Mouse (Mus musculus) liver, postnatal 0 days (tissue): ENCODE results near the gene Timm44. TPM values are rescaled to one million over a fixed set of nuclear protein-coding genes. Genes with fewer than 3 reads are reported as not detected.
"Not testable (repeated sequence)": the region's sequence is repeated elsewhere in the genome, so short reads cannot be mapped to it uniquely, and the experiment has no call there.

Experiments
- ATAC-seq: fragments of 200-750 bp; cut with Nextera tagmentation; 2 replicates; pipeline ENCODE4 v1.8.0; 2017; ENCODE audit warnings: mild to moderate bottlenecking, moderate library complexity
- DNase-seq: peaks from one replicate; pipeline ENCODE4 v3.0.0-alpha.2; 2016
- H3K27ac ChIP-seq: fragments of 300-500 bp; sonication (generic); 2 replicates; pipeline ENCODE4 v1.5.1; 2014; ENCODE audit warnings: antibody characterized with exemption, moderate library complexity, mild to moderate bottlenecking, low read depth
- H3K27me3 ChIP-seq: fragments of 300-500 bp; sonication (generic); 2 replicates; pipeline ENCODE4 v1.6.1; 2014; ENCODE audit warnings: low read length, control low read depth, mixed read lengths; ENCODE audit not compliant: insufficient read depth
- H3K36me3 ChIP-seq: fragments of 300-500 bp; sonication (generic); replicated peaks from 2 replicates; pipeline ENCODE4 v1.6.1; 2014; ENCODE audit warnings: mild to moderate bottlenecking, control low read depth, low read length, moderate library complexity, mixed read lengths; ENCODE audit not compliant: insufficient read depth
- H3K4me1 ChIP-seq: fragments of 300-500 bp; sonication (generic); 2 replicates; pipeline ENCODE4 v1.6.1; 2014; ENCODE audit warnings: antibody characterized with exemption, mild to moderate bottlenecking, control low read depth; ENCODE audit not compliant: insufficient read depth
- H3K4me2 ChIP-seq: fragments of 300-500 bp; sonication (generic); 2 replicates; pipeline ENCODE4 v1.6.1; 2014; ENCODE audit warnings: low read depth, mild to moderate bottlenecking, low read length, moderate library complexity, mixed read lengths
- H3K4me3 ChIP-seq: fragments of 300-500 bp; sonication (generic); 2 replicates; pipeline ENCODE4 v1.5.1; 2014; ENCODE audit warnings: low read depth, low read length
- H3K9ac ChIP-seq: fragments of 300-500 bp; sonication (generic); replicated peaks from 2 replicates; pipeline ENCODE4 v1.6.1; 2014; ENCODE audit warnings: mild to moderate bottlenecking, moderate library complexity
- H3K9me3 ChIP-seq: fragments of 300-500 bp; sonication (generic); 2 replicates; pipeline ENCODE4 v1.6.1; 2016; ENCODE audit warnings: mild to moderate bottlenecking, control low read depth, low read length, mixed read lengths
- CTCF ChIP-seq: sonication (generic); IDR thresholded peaks from 2 replicates; pipeline ENCODE4 v1.5.1; 2016; ENCODE audit warnings: antibody characterized with exemption, low read depth
- EP300 ChIP-seq: IDR thresholded peaks from 2 replicates; pipeline ENCODE4 v1.6.1; 2016; ENCODE audit warnings: antibody characterized with exemption, low read depth, mild to moderate bottlenecking
- WGBS: fragments of 180-500 bp; shearing (Covaris S2); extraction: QIAGEN DNeasy Blood & Tissue Kit; methylation state at CpG from one replicate; pipeline ENCODE4 v1.1.7; 2014; ENCODE audit not compliant: insufficient replicate concordance; 5-methylcytosine and 5-hydroxymethylcytosine counted together
- polyA plus RNA-seq: library from polyadenylated mRNA; unstranded; fragments of >200 nt; fragmentation: Nextera tagmentation; extraction: Ambion mirVana; gene quantifications from 2 replicates; pipeline ENCODE4 v1.2.1, GENCODE M21; 2015

Gene Timm44
- polyA plus RNA-seq, 1 experiment from 2014 or later, result 28.1 TPM

GRCm38 (mm10) chr8:4258233-4258632 lies 17.5 kb downstream of the Timm44 start:
- WGBS, result 7% methylated on average over 34 of the region's 35 CpGs
- peak overlapping the region; percentile 61 for H3K4me3 ChIP-seq
- TF ChIP-seq CTCF (peak; percentile 94), EP300 (no peak)
- H3K4me2 ChIP-seq, result peak overlapping the region; percentile 100
- no peaks in the 10 kb centered on the region for H3K9me3 ChIP-seq
- peak; percentile 85 for DNase-seq
- peaks cover 33% of the 10 kb centered on the region for H3K36me3 ChIP-seq
- H3K4me1 ChIP-seq, result peaks cover 23% of the 10 kb centered on the region
- no peaks in the 10 kb centered on the region for H3K27me3 ChIP-seq
- H3K27ac ChIP-seq, result no peak overlapping the region
- H3K9ac ChIP-seq, result peak overlapping the region; percentile 62
- ATAC-seq, result peak; percentile 57

GRCm38 (mm10) chr8:4257350-4257749 lies 18.4 kb downstream of the Timm44 start:
- H3K27ac ChIP-seq, result no peak overlapping the region
- H3K36me3 ChIP-seq, result peaks cover 30% of the 10 kb centered on the region
- ATAC-seq (no peak), DNase-seq (no peak)
- 83% methylated on average over 4 of the region's 4 CpGs for WGBS
- TF ChIP-seq EP300, result no peak
- no peak for TF ChIP-seq CTCF
- no peaks in the 10 kb centered on the region for H3K9me3 ChIP-seq
- no peak overlapping the region for H3K4me2 ChIP-seq
- H3K4me3 ChIP-seq, result no peak overlapping the region
- no peak overlapping the region for H3K9ac ChIP-seq
- H3K4me1 ChIP-seq, result peaks cover 27% of the 10 kb centered on the region
- H3K27me3 ChIP-seq, result no peaks in the 10 kb centered on the region

GRCm38 (mm10) chr8:4256911-4257310 lies 18.8 kb downstream of the Timm44 start:
- no peak overlapping the region for H3K9ac ChIP-seq
- H3K4me2 ChIP-seq, result no peak overlapping the region
- no peaks in the 10 kb centered on the region for H3K9me3 ChIP-seq
- peaks cover 29% of the 10 kb centered on the region for H3K4me1 ChIP-seq
- no peak for ATAC-seq
- DNase-seq, result no peak
- no peak for TF ChIP-seq EP300
- TF ChIP-seq CTCF, result no peak
- H3K27ac ChIP-seq, result no peak overlapping the region
- H3K27me3 ChIP-seq, result no peaks in the 10 kb centered on the region
- H3K36me3 ChIP-seq, result peaks cover 26% of the 10 kb centered on the region
- 78% methylated on average over 4 of the region's 4 CpGs for WGBS
- H3K4me3 ChIP-seq, result no peak overlapping the region

GRCm38 (mm10) chr8:4255471-4255870 lies 20.2 kb downstream of the Timm44 start:
- 77% methylated on average over 7 of the region's 7 CpGs for WGBS
- H3K27me3 ChIP-seq, H3K9ac ChIP-seq, DNase-seq, H3K4me2 ChIP-seq, H3K9me3 ChIP-seq, ATAC-seq, H3K4me3 ChIP-seq, H3K27ac ChIP-seq: not testable (repeated sequence)
- Histone ChIP-seq H3K4me1 (peaks cover 29% of the 10 kb centered on the region), H3K36me3 (peaks cover 13% of the 10 kb centered on the region)

- no peak for ATAC-seq
- TF ChIP-seq EP300 (no peak), CTCF (peak; percentile 53)
- DNase-seq, result peak; percentile 43
- WGBS, result 63% methylated on average over 6 of the region's 6 CpGs
- Histone ChIP-seq H3K4me2 (peak overlapping the region; percentile 85), H3K4me1 (peaks cover 24% of the 10 kb centered on the region), H3K9ac (no peak overlapping the region), H3K4me3 (peak overlapping the region; percentile 93), H3K27me3 (no peaks in the 10 kb centered on the region), H3K27ac (no peak overlapping the region), H3K9me3 (no peaks in the 10 kb centered on the region), H3K36me3 (peaks cover 7% of the 10 kb centered on the region)
Measured at GRCm38 (mm10) chr8:4254001-4254400, 21.7 kb downstream of the Timm44 start.

- under 1% methylated on average over 69 of the region's 69 CpGs for WGBS
- Histone ChIP-seq H3K9me3 (no peaks in the 10 kb centered on the region), H3K4me2 (peak within 1 kb of the TSS; percentile 85), H3K4me3 (peak within 1 kb of the TSS; percentile 93), H3K27ac (peak within 1 kb of the TSS; percentile 74), H3K4me1 (peaks cover 16% of the 10 kb centered on the region), H3K27me3 (no peaks in the 10 kb centered on the region), H3K36me3 (peaks cover 7% of the 10 kb centered on the region), H3K9ac (peak within 1 kb of the TSS; percentile 93)
- peak; percentile 94 for ATAC-seq
- TF ChIP-seq EP300 (no peak; the same call in 1 of the 2 replicates), CTCF (no peak)
- DNase-seq, result peak; percentile 98
Measured at GRCm38 (mm10) chr8:4252934-4253841, 22.5 kb downstream of the Timm44 start, which contains the start of gene Snapc2. Gene Snapc2 (plus strand): TSS chr8:4253080.
